In genomic region chr15:102513004-102513403, GRCm38 (mm10) we compare ENCODE assay signal across 28 mouse cellular contexts. TPM values are rescaled to one million over a fixed set of nuclear protein-coding genes. Genes with fewer than 3 reads are reported as not detected.
DNase-seq lines count a peak whose midpoint lies in the region; ATAC-seq and TF ChIP-seq lines count a peak whose summit lies in the region.
"Had no signal": no experiment of that assay in that cellular context is flagged by ENCODE, and none has a peak within 500 bp of the region (broad histone marks: within the 10 kb centered on the region; RNA-seq: fewer than 3 reads in every experiment).

No protein-coding gene starts in this region.

- 84% methylated on average over 3 of the region's 3 CpGs for WGBS in forebrain, embryonic 12.5 days
- 80% methylated on average over 3 of the region's 3 CpGs for WGBS in forebrain, embryonic 15.5 days

- H3K27me3 ChIP-seq in forebrain, embryonic 12.5 days: no peaks in the 10 kb centered on the region
- no peaks in the 10 kb centered on the region for H3K27me3 ChIP-seq in forebrain, embryonic 15.5 days

- TF ChIP-seq CTCF in layer of hippocampus, adult 2 months (conservative IDR thresholded peaks at IDR 0.05): no peak

- H3K4me3 ChIP-seq in forebrain, embryonic 12.5 days (replicated peaks): no peak overlapping the region
- H3K4me3 ChIP-seq in forebrain, embryonic 15.5 days: no peak overlapping the region
- no peak overlapping the region for H3K4me3 ChIP-seq in layer of hippocampus, adult 2 months

- no peak overlapping the region for H3K4me2 ChIP-seq in forebrain, embryonic 12.5 days
- no peak overlapping the region for H3K4me2 ChIP-seq in forebrain, embryonic 15.5 days (replicated peaks)

- no peak for ATAC-seq in forebrain, embryonic 12.5 days (ENCODE audit: low FRiP score)
- no peak for ATAC-seq in forebrain, embryonic 15.5 days (replicated peaks)
- no peak for ATAC-seq in frontal cortex, adult (ENCODE audit: low TSS enrichment)
- ATAC-seq: forebrain, postnatal 0 days; intestine, embryonic 16.5 days; lung, postnatal 0 days had no signal

- no peaks in the 10 kb centered on the region for H3K9me3 ChIP-seq in forebrain, embryonic 12.5 days
- H3K9me3 ChIP-seq in forebrain, embryonic 15.5 days: no peaks in the 10 kb centered on the region

- 0 out of 2 replicates have a peak overlapping the region, but pooled peaks have one; percentile 30 for H3K9ac ChIP-seq in forebrain, embryonic 12.5 days
- H3K9ac ChIP-seq in forebrain, embryonic 15.5 days (replicated peaks): no peak overlapping the region
- H3K9ac ChIP-seq: forebrain, postnatal 0 days had no signal

- no peak for DNase-seq in layer of hippocampus, adult 2 months (ENCODE audit: low spot score in 2 of 2)
- DNase-seq in layer of hippocampus, adult 11-12 months (ENCODE audit: low spot score): no peak
- DNase-seq in right cerebral cortex, postnatal 10 days (ENCODE audit: low spot score in 2 of 2): peak; percentile 5 to 18
- DNase-seq in right cerebral cortex, postnatal 25 days: no peak
- no peak for DNase-seq in embryo, embryonic 9.5 days (ENCODE audit: extremely low spot score)
- DNase-seq: cerebellum, adult 2 months; forebrain, postnatal 0 days; right cerebral cortex, postnatal 4 days had no signal

- no peak overlapping the region for H3K27ac ChIP-seq in forebrain, embryonic 12.5 days
- no peak overlapping the region for H3K27ac ChIP-seq in forebrain, embryonic 15.5 days (replicated peaks)
- peak overlapping the region; percentile 93; the same call in 1 of the 2 replicates for H3K27ac ChIP-seq in layer of hippocampus, adult 2 months
- H3K27ac ChIP-seq: stomach, postnatal 0 days had no signal

- H3K36me3 ChIP-seq in forebrain, embryonic 12.5 days (replicated peaks): 0 out of 2 replicates have a peak, but pooled peaks cover 4% of the 10 kb centered on the region
- peaks cover 2% of the 10 kb centered on the region; the same call in 1 of the 2 replicates for H3K36me3 ChIP-seq in forebrain, embryonic 15.5 days

- peaks cover 78% of the 10 kb centered on the region for H3K4me1 ChIP-seq in forebrain, embryonic 12.5 days
- peaks cover 66% of the 10 kb centered on the region for H3K4me1 ChIP-seq in forebrain, embryonic 15.5 days

RNA-seq across cellular contexts. Expression of gene Map3k12, which starts 3.9 kb away (rescaled TPM):
- polyA plus RNA-seq in forebrain, embryonic 12.5 days (2016; fragmentation: Nextera tagmentation; extraction: Ambion mirVana): 39.4 and 40.1 TPM in 2 replicates
- 55.3 and 55.9 TPM in 2 replicates for polyA plus RNA-seq in forebrain, embryonic 15.5 days (2015; fragmentation: Nextera tagmentation; extraction: Ambion mirVana)
- total RNA-seq in layer of hippocampus, adult 2 months (2021): 10 to 100 TPM; 95.0 to 99.9 TPM

RNA-seq across cellular contexts. Expression of gene Tarbp2, which starts 5.0 kb away (rescaled TPM):
- polyA plus RNA-seq in forebrain, embryonic 12.5 days (2016; fragmentation: Nextera tagmentation; extraction: Ambion mirVana): 91.9 and 93.5 TPM in 2 replicates
- 102 and 103 TPM in 2 replicates for polyA plus RNA-seq in forebrain, embryonic 15.5 days (2015; fragmentation: Nextera tagmentation; extraction: Ambion mirVana)
- total RNA-seq in layer of hippocampus, adult 2 months (2021): 10 to 100 TPM; 36.2 to 37.7 TPM

RNA-seq across cellular contexts. Expression of gene Gm10337, which starts 9.5 kb away (rescaled TPM):
- polyA plus RNA-seq in forebrain, embryonic 12.5 days (2016; fragmentation: Nextera tagmentation; extraction: Ambion mirVana): 3.9 and 7.9 TPM in 2 replicates
- 6.0 and 6.1 TPM in 2 replicates for polyA plus RNA-seq in forebrain, embryonic 15.5 days (2015; fragmentation: Nextera tagmentation; extraction: Ambion mirVana)
- not detected for total RNA-seq in layer of hippocampus, adult 2 months (2021)
- total RNA-seq: adrenal gland, adult 18-20 months; forebrain, postnatal 0 days; gastrocnemius, adult 18-20 months; hematopoietic stem cell, adult 5-6 weeks; layer of hippocampus, postnatal 25 days; left cerebral cortex, postnatal 10 days; monocyte, adult 5-6 weeks; neutrophil, adult 5-6 weeks had no signal
- polyA plus RNA-seq: cerebellum, adult 2 months; gonadal fat pad, adult 2 months; kidney, embryonic 14.5 days; large intestine, adult 2 months; limb, embryonic 14.5 days; liver, embryonic 16.5 days; lung, postnatal 0 days; stomach, postnatal 0 days; thymus, postnatal 0 days; urinary bladder, adult 2 months had no signal

RNA-seq across cellular contexts. Expression of gene Npff, which starts 11.7 kb away (rescaled TPM):
- 2.7 and 2.9 TPM in 2 replicates for polyA plus RNA-seq in forebrain, embryonic 12.5 days (2016; fragmentation: Nextera tagmentation; extraction: Ambion mirVana)
- 2.4 and 2.5 TPM in 2 replicates for polyA plus RNA-seq in forebrain, embryonic 15.5 days (2015; fragmentation: Nextera tagmentation; extraction: Ambion mirVana)
- 1 to 10 TPM; 5.5 TPM for total RNA-seq in layer of hippocampus, adult 2 months (2021)
- total RNA-seq: monocyte, adult 5-6 weeks had no signal

RNA-seq across cellular contexts. Expression of gene Pcbp2, which starts 42.7 kb away (rescaled TPM):
- 191 and 192 TPM in 2 replicates for polyA plus RNA-seq in forebrain, embryonic 12.5 days (2016; fragmentation: Nextera tagmentation; extraction: Ambion mirVana)
- 155 and 161 TPM in 2 replicates for polyA plus RNA-seq in forebrain, embryonic 15.5 days (2015; fragmentation: Nextera tagmentation; extraction: Ambion mirVana)
- total RNA-seq in layer of hippocampus, adult 2 months (2021): 100 to 1,000 TPM; 496 to 505 TPM

Comparison
In these comparisons a context has a peak if more than half of its experiments do, and no peak if none do; other contexts are left out.
1. DNase-seq: peak in right cerebral cortex, postnatal 10 days (2 of 2); none in layer of hippocampus, adult 2 months (0 of 2), layer of hippocampus, adult 11-12 months (single experiment), right cerebral cortex, postnatal 25 days (single experiment) and embryo, embryonic 9.5 days (single experiment).